Mouse (Mus musculus): ENCODE data around the gene Ptpro.
"Not testable (repeated sequence)": the region's sequence is repeated elsewhere in the genome, so short reads cannot be mapped to it uniquely, and the experiment has no call there.

The Ptpro gene

GRCm38 (mm10) chr6:137386935-137387334 is 134.8 kb downstream of the Ptpro start:
- peak; percentile 2 for DNase-seq (ENCODE audit: low read depth)

- DNase-seq (ENCODE audit: low read depth), result no peak
Observed at GRCm38 (mm10) chr6:137395075-137395474, 143.0 kb downstream of the Ptpro start.

GRCm38 (mm10) chr6:137396106-137396793 is 144.1 kb downstream of the Ptpro start:
- DNase-seq (ENCODE audit: low read depth), result no peak

GRCm38 (mm10) chr6:137397358-137397757 is 145.2 kb downstream of the Ptpro start:
- DNase-seq (ENCODE audit: low read depth), result no peak

- DNase-seq (ENCODE audit: low read depth), result no peak
Observed at GRCm38 (mm10) chr6:137404196-137404595, 152.1 kb downstream of the Ptpro start.

GRCm38 (mm10) chr6:137405690-137406089 is 153.6 kb downstream of the Ptpro start:
- no peak for DNase-seq (ENCODE audit: low read depth)

GRCm38 (mm10) chr6:137410510-137410909 is 158.4 kb downstream of the Ptpro start:
- DNase-seq (ENCODE audit: low read depth), result no peak

- no peak for DNase-seq (ENCODE audit: low read depth)
Observed at GRCm38 (mm10) chr6:137411901-137412378, 159.8 kb downstream of the Ptpro start.

- DNase-seq (ENCODE audit: low read depth), result no peak
Observed at GRCm38 (mm10) chr6:137413045-137413444, 160.9 kb downstream of the Ptpro start.

- peak; percentile 69 for DNase-seq (ENCODE audit: low read depth)
Observed at GRCm38 (mm10) chr6:137414531-137415405, 162.6 kb downstream of the Ptpro start.

GRCm38 (mm10) chr6:137422777-137423176 is 170.7 kb downstream of the Ptpro start:
- no peak for DNase-seq (ENCODE audit: low read depth)

- DNase-seq (ENCODE audit: low read depth), result no peak
Observed at GRCm38 (mm10) chr6:137423830-137424229, 171.7 kb downstream of the Ptpro start.

GRCm38 (mm10) chr6:137425500-137426432 is 173.6 kb downstream of the Ptpro start:
- DNase-seq (ENCODE audit: low read depth), result no peak

- no peak for DNase-seq (ENCODE audit: low read depth)
Observed at GRCm38 (mm10) chr6:137433521-137434137, 181.5 kb downstream of the Ptpro start.

GRCm38 (mm10) chr6:137437486-137437885 is 185.4 kb downstream of the Ptpro start:
- no peak for DNase-seq (ENCODE audit: low read depth)

GRCm38 (mm10) chr6:137437902-137438580 is 185.9 kb downstream of the Ptpro start:
- no peak for DNase-seq (ENCODE audit: low read depth)

GRCm38 (mm10) chr6:137440559-137441486 is 188.7 kb downstream of the Ptpro start:
- DNase-seq (ENCODE audit: low read depth), result no peak

- DNase-seq (ENCODE audit: low read depth), result no peak
Observed at GRCm38 (mm10) chr6:137443089-137443488, 191.0 kb downstream of the Ptpro start.

- DNase-seq (ENCODE audit: low read depth), result not testable (repeated sequence)
Observed at GRCm38 (mm10) chr6:137446116-137446515, 194.0 kb downstream of the Ptpro start.
